Mouse (Mus musculus): Measurements from ENCODE around the gene Mat2b. TPM values are rescaled to one million over a fixed set of nuclear protein-coding genes. Genes with fewer than 3 reads are reported as not detected.

The Mat2b gene
- 40.4 and 47.4 TPM in 2 replicates for polyA plus RNA-seq (2012; rRNA removed; ENCODE audit: low replicate concordance)

GRCm38 (mm10) chr11:40695103-40695502 is at the start of gene Mat2b:
Gene Mat2b (minus strand): TSS chr11:40695203.

GRCm38 (mm10) chr11:40733339-40734174 is 38.6 kb upstream of the Mat2b start, which contains the start of the genes Hmmr and Nudcd2:
Gene Hmmr (minus strand): TSS chr11:40733422.
Gene Nudcd2 (plus strand): TSS chr11:40733667.

Other genes with a start within 250 kb of the Mat2b start
- 0.40 and 2.5 TPM in 2 replicates for gene Hmmr, start 38.2 kb upstream of the Mat2b start, polyA plus RNA-seq (2012; rRNA removed; ENCODE audit: low replicate concordance)
- 10.3 and 12.8 TPM in 2 replicates for gene Nudcd2, start 38.5 kb upstream of the Mat2b start, polyA plus RNA-seq (2012; rRNA removed; ENCODE audit: low replicate concordance)
- 18.7 and 35.4 TPM in 2 replicates for gene Ccng1, start 60.1 kb upstream of the Mat2b start, polyA plus RNA-seq (2012; rRNA removed; ENCODE audit: low replicate concordance)

Data from subcutaneous adipose tissue, adult 2 months (tissue).